Mouse (Mus musculus): ENCODE data around the gene Gm21836. TPM values are rescaled to one million over a fixed set of nuclear protein-coding genes. Genes with fewer than 3 reads are reported as not detected.
"Not testable (repeated sequence)": the region's sequence is repeated elsewhere in the genome, so short reads cannot be mapped to it uniquely, and the experiment has no call there.

Gene Gm21836
- not detected for polyA plus RNA-seq (2017; shearing (Covaris generic))

GRCm38 (mm10) chr9:124493693-124494092, at the start of gene Gm21836:
Gene Gm21836 (minus strand): TSS chr9:124493793.
- ATAC-seq: not testable (repeated sequence)

DNA sequence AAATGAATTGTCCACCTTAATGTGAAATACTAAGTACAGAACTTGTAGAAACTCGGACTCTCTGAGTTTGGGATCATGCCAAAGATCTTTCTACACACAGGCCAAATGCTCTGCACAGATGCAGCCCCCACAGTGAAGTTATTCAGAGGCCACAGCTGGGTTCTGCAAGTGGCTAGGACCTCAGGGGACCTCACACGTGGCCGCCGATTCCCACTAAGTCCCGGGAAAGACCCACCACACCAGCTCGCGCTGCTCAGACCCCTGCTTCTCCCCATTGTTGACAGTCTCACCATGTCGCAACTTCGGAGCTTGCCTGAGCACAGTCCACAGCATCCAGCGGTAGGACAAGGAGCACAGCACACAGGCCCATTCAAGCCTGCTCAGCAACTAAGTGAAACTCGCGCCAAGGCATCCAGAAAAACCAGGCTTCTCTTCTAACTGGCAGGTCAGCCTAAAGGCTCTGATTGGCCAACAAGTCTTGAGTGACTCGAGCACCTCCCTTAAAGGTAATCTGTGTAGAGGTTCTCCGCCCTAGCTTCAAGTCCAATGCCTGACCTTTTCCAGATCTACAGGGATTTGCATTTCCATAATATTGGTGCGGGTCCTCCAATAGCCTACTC, 13.1 kb downstream of the Gm21836 start:
- not testable (repeated sequence) for ATAC-seq

GRCm38 (mm10) chr9:124478081-124478480, 15.5 kb downstream of the Gm21836 start:
- ATAC-seq: no peak

DNA sequence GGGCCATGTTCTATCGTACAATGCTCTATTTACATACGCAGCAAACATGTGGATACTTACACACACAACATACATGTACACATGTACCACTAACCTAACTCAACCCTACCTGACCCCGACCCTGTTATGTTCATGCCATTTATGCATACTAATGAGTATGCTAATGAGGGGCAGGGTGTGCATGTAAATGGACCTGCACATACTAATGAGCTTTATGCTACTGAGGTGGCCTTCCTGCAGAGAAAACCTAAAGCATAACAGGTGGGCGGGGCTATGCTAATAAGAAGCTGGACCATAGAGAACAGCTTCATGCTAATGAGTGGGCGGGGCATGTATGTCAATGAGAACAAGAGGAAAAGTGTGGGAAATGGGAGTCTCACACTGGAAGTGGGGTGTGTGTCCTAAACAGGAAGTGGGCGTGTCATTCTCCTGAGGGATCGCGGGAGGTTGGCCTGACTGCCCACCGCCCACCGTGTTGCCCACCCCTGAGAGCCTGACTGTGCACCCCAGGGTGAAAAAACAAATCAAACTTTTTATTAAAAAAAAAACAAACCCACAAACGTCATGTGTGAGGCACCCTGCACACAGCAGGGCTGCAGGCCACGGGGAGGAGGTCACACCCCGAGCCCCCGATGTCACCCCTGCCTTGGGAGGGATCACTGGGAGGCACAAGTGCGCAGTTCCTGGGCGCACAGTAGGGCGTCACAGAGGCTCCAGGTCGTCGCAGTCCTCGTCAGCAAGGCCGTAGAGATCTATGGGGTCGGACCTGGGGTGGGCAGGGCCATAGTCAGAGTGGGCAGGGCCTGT, 17.3 kb downstream of the Gm21836 start, which contains the start of gene Ppp2r3d:
Ppp2r3d (minus strand) TSS at position 803 of the 807 bp plus-strand sequence.
- no peak for ATAC-seq

DNA sequence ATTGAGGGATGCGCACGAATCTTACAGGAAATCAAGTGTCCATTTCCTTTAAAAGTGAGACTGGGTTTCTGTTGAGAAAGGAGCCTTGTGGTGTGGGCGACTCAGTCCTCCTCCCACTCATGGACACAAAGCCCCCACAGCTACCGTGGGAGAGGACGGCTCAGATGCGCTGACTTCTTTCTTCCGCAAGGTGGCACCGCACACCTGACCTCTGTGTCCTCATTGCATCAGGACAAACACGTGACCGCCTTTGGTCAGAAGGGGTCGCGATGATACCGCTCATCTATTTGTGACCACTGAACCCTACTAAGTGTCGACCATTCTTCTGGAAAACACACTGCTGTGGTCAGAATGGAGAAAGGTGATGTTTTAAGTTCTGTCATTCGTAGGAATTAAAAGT, 17.9 kb downstream of the Gm21836 start:
- no peak for ATAC-seq

DNA sequence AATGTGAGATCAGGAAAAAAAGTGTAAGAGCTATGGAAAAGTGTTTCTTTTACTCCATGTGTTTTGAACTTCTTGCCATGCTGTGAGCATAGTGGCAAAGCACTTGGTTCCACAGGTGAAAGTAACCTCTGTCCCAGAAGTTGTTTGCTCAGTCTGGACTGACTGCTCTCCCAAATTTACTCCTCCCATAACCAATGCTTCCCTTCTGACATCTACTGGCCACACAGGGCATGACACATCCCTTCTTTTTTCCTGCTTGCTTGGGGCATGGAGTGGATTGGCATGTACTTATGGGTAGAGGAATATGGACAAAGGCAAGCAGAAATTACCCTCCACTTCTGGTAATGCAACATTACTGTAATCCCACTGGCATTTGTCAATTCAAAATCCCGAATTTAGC, 37.0 kb downstream of the Gm21836 start:
- no peak for ATAC-seq

Other genes starting within 250 kb of the Gm21836 start
- 10 to 100 TPM; 25.1 to 28.0 TPM for gene 2010315B03Rik, start 181.1 kb downstream of the Gm21836 start, polyA plus RNA-seq (2017; shearing (Covaris generic))
- gene Ppp2r3d, start 16.9 kb downstream of the Gm21836 start, polyA plus RNA-seq (2017; shearing (Covaris generic)): 10 to 100 TPM in 1 of 2 experiments, 1 to 10 TPM in 1; 9.7 to 12.9 TPM